Mouse (Mus musculus) urinary bladder, adult 18-20 months (tissue): ENCODE measurements around the gene Bcl10.
"Not testable (repeated sequence)": the region's sequence is repeated elsewhere in the genome, so short reads cannot be mapped to it uniquely, and the experiment has no call there.

Experiments used
- DNase-seq, 2 experiments: peaks; one replicate each; pipeline ENCODE4 v3.0.0; 2022; ENCODE audit warnings: low spot score in 2 of 2, mixed read lengths in 2 of 2

The Bcl10 gene

DNA sequence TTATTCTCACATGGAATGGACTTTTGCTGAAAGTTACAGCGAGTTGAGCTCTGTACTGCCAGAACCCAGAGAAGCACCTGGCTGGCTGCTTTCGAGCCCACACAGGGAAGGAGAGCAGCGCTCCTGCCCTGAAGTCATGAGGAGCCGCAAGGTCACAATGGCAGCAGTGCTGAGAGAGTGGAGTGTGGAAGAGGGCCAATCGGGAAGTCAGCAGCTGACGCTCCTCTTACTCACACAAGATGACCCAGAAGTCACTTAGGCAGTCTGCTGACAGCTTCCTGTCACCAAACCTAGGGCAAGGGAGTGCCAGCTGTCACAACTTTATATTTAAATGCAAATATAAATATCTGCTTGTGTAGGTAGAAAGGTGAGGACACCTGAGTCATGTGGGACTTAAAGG, 9.3 kb upstream of the Bcl10 start:
- DNase-seq, result no peak

DNA sequence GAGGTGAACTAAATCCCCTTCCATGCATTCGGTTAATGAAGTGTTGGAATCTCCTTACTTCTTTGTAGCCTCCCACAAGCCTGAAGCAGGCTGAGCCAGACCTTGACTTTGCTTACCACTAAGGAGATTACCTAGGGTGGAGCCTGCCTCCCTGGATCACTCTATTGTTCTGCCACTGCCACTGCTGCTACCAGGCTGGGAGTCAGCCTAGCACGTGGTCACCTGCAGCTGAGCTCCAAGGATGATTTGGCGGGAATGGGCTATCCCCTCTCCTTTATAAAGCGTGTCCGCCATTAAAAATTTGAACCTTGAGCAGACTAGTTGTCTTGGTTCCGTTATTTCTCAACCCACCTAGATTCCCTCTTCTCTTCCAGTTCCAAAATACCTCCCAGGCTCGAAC, 8.7 kb upstream of the Bcl10 start:
- not testable (repeated sequence) for DNase-seq

GRCm38 (mm10) chr3:145916374-145916773, 6.2 kb upstream of the Bcl10 start:
- DNase-seq, result no peak

- peak in 1 of 2 experiments; percentile 35 for DNase-seq
Measured at GRCm38 (mm10) chr3:145916826-145917225, 5.8 kb upstream of the Bcl10 start.

DNA sequence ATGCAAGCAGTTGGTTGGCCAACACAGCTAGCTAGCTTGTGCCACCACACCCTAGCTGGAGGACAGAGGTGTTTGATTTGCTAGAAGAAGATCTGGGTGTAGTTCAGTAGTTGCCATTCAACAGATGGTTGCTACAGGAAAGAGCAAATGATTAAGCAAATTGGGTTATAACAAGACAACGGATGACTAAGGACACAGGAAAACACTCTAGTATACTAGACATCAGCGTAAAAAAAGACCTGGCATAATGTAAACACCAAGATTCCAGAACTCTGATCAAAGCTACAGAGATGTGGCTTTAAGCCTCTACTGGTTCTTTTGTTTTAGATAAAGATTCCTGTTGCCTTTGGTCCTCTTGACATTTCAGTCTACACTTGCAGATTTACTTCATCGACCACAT, 367 bp downstream of the Bcl10 start:
- no peak for DNase-seq

- peak; percentile 98 to 99 for DNase-seq
Measured at GRCm38 (mm10) chr3:145923874-145924577, 1.4 kb downstream of the Bcl10 start.

- DNase-seq, result peak; percentile 35 to 61
Measured at GRCm38 (mm10) chr3:145924649-145925337, 2.2 kb downstream of the Bcl10 start.

- no peak for DNase-seq
Measured at GRCm38 (mm10) chr3:145925506-145925905, 2.9 kb downstream of the Bcl10 start.

DNA sequence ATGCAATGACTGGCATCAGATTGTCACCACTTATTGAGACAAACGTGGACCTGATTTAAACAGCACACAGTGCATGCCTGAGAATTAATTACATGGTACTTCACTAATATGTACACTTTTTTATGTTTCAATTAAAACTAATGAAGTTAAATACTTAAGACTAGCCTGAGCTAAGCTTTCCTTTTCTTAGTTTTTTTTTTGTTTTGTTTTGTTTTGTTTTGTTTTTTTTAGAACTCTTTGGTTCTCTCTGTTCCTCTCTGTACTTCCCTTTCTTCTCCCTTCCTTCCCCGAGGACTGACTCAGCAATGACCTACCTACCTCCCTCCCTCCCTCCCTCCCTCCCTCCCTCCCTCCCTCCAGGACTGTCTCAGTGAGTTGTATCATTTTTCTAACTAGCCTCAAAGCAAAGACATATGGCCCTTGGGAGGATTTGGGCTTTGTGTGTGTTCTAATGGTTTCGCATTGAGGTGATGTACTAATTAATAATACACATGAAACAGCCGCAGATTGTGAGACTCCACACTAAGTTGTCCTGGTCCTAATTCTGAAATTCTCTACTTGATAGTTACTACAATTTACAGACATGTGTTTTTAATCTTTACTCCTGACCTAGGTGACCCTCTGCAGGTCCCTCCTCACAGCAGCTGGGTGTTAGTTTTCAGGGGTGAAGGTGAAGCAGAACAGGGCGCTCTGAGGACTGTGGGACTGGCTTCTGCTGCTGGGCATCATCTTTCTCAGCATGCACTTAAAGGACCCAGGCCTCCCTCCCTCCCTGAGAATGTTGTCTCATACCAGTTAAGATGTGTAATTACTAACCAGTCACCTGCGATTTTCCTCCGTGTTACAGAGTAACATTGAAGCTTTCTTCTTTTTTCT, 7.2 kb downstream of the Bcl10 start:
- no peak for DNase-seq

GRCm38 (mm10) chr3:145933845-145934244, 11.2 kb downstream of the Bcl10 start:
- no peak for DNase-seq

DNA sequence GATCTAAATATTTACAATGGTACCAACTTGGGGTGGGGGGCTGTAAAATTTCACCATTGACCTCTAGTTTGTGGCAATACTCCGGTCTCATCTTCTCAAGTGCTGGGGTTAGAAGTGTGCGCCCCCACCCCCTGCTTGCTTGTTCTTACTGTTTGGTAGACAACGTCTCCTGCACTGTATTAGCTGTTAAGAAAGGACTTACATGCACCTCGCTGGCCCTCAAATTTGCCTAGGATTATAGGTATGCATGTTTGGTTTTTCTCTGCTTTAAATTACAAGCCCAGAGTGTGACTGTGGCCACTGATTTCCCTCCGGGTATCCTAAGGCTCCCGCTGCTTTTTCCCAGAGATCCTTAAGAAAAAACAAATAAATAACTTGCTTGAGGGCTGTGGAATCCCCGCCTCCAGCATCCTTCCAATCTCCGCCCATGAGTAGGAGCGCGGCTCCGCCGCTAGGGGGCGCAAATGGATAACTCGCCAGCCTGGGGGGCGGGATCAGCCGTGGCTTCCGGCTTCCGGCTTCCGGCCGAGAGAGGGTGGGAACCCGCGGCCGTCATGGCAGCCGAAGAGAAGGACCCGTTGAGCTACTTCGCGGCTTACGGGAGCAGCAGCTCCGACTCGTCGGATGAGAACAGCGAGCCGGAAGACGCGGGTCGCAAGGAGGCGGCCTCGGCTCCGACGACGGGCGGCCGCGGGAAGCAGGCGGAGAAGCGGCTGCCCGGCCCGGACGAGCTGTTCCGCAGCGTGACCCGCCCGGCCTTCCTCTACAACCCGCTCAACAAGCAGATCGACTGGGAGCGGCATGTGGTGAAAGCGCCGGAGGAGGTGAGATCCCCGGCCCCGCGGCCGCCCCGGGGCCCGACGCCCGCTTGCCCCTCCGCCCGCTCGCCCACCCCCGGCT, 15.2 kb downstream of the Bcl10 start, which contains the start of gene 2410004B18Rik:
Gene 2410004B18Rik (plus strand): TSS at position 510 of the 900 bp plus-strand sequence.
- peak; percentile 81 to 89 for DNase-seq

GRCm38 (mm10) chr3:145938405-145939349, 16.1 kb downstream of the Bcl10 start:
- DNase-seq, result no peak

GRCm38 (mm10) chr3:145939402-145939801, 16.8 kb downstream of the Bcl10 start:
- no peak for DNase-seq

DNA sequence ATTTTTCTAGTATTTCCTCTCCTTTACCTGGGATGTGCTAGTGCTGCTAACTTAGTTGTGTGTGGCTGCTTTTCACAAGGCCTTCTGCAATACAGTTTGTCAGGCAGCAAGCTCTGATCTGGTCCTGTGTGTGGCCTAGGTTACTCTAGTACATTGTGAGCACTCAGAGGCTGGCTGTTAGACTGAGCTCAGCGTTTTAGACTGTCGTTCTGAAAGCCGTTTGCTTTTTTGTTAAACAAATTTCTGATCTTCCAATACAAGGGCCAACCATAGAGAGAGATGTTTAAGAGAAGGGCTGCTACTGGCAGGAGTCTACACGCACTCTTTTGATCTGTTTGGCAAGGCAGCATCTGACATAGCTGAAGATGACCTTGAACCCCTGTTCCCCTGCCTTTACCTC, 17.4 kb downstream of the Bcl10 start:
- DNase-seq, result no peak

DNA sequence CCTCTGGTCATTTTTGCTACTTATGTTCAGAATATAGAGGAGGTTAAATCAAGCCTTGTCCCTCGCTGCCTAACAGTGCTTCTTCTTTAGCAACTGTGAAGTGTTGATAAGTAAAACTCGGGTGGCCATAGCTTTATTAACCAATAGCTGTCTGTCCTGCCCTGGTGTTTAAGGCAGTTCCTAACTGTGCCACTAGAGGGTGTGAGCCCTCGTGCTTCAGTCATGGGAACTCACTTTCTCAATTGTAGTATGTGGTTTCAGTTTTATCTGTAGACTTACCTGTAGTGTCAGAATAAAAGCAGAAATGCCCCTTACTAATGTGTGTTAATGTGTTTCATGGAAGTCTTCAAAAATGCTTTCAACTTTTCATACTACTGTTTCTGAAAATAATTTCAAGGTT, 19.4 kb downstream of the Bcl10 start:
- DNase-seq, result peak in 1 of 2 experiments; percentile 32

- no peak for DNase-seq
Measured at GRCm38 (mm10) chr3:145944348-145944747, 21.7 kb downstream of the Bcl10 start.

GRCm38 (mm10) chr3:145945904-145946303, 23.3 kb downstream of the Bcl10 start:
- no peak for DNase-seq

DNA sequence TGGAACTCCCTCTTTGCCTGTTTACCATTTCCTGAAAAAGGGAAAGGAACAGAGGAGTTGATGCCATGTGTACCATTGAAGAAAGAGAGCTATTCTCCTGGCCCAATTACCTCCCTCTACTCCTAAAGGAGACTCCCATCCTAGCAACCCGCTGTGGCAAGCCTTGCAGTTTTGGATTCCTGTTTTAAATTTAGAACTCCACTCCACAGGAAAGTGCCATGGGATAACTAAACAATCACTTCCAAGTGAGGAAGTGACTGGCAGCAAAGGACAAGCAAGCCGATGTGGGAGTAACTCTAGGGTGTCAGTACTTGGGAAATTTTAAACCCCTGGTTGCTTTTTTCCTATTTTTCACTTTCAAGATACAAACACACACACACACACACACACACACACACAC, 24.1 kb downstream of the Bcl10 start:
- no peak for DNase-seq

- no peak for DNase-seq
Measured at GRCm38 (mm10) chr3:145947539-145948204, 25.1 kb downstream of the Bcl10 start.
